Mouse (Mus musculus) embryonic facial prominence, embryonic 14.5 days (tissue): ENCODE results near the gene Prkab1. TPM values are rescaled to one million over a fixed set of nuclear protein-coding genes. Genes with fewer than 3 reads are reported as not detected.

Source experiments
- ATAC-seq: fragments of 200-750 bp; cut with Nextera tagmentation; 2 replicates; pipeline ENCODE4 v1.8.0; 2017; ENCODE audit warnings: low read depth, moderate number of reproducible peaks, moderate TSS enrichment
- DNase-seq: peaks from one replicate; pipeline ENCODE4 v3.0.0-alpha.2; 2015; ENCODE audit warnings: low spot score
- H3K27ac ChIP-seq: fragments of 300-500 bp; sonication (generic); replicated peaks from 2 replicates; pipeline ENCODE4 v1.5.1; 2014; ENCODE audit warnings: low read depth, mild to moderate bottlenecking, low read length, moderate library complexity
- H3K27me3 ChIP-seq: fragments of 300-500 bp; sonication (generic); replicated peaks from 2 replicates; pipeline ENCODE4 v1.6.1; 2014; ENCODE audit warnings: low read length; ENCODE audit not compliant: control insufficient read depth, insufficient read depth
- H3K36me3 ChIP-seq: fragments of 300-500 bp; sonication (generic); 2 replicates; pipeline ENCODE4 v1.6.1; 2014; ENCODE audit warnings: low read length, mixed read lengths; ENCODE audit not compliant: control insufficient read depth, insufficient read depth
- H3K4me1 ChIP-seq: fragments of 300-500 bp; sonication (generic); 2 replicates; pipeline ENCODE4 v1.6.1; 2014; ENCODE audit warnings: antibody characterized with exemption, low read length; ENCODE audit not compliant: control insufficient read depth, insufficient read depth
- H3K4me2 ChIP-seq: fragments of 300-500 bp; sonication (generic); 2 replicates; pipeline ENCODE4 v1.6.1; 2014; ENCODE audit warnings: low read depth, mild to moderate bottlenecking, low read length, moderate library complexity, mixed read lengths
- H3K4me3 ChIP-seq: fragments of 300-500 bp; sonication (generic); 2 replicates; pipeline ENCODE4 v1.5.1; 2014; ENCODE audit warnings: low read depth, mild to moderate bottlenecking, low read length
- H3K9ac ChIP-seq: fragments of 300-500 bp; sonication (generic); 2 replicates; pipeline ENCODE4 v1.6.1; 2014; ENCODE audit warnings: low read depth, mild to moderate bottlenecking, low read length, moderate library complexity, mixed read lengths
- H3K9me3 ChIP-seq: fragments of 300-500 bp; sonication (generic); 2 replicates; pipeline ENCODE4 v1.6.1; 2016; ENCODE audit warnings: low read length; ENCODE audit not compliant: control insufficient read depth
- WGBS: fragments of 180-500 bp; shearing (Covaris S2); extraction: QIAGEN DNeasy Blood & Tissue Kit; methylation state at CpG from one replicate; pipeline ENCODE4 v1.1.7; 2014; 5-methylcytosine and 5-hydroxymethylcytosine counted together
- polyA plus RNA-seq: library from polyadenylated mRNA; unstranded; fragments of >200 nt; fragmentation: Nextera tagmentation; extraction: Ambion mirVana; gene quantifications from 2 replicates; pipeline ENCODE4 v1.2.1, GENCODE M21; 2014

The Prkab1 gene
- 49.9 and 61.4 TPM in 2 replicates for polyA plus RNA-seq

DNA sequence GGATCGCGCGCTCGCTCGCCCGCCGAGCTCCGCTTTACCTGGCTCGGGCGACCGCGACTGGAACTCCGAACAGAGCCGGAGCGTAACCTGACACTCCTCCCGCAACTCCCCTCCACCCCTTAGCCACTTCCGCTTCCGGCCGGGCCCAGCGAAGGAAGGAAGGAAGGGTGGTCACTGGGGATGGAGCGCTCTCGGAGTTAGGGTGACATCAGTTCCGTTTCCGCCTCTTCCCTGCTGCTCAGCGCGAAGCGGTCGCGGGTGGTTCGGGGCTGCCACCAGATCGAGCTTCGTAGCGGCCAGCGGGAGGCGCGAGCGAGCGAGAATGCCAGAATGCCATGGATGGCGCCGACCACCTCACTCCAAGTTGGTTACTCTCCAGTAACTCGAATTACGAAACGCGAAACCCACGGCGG lies at the start of gene Prkab1:
TSS of gene Prkab1 (minus strand) at position 182 of the 413 bp plus-strand sequence.
- Histone ChIP-seq H3K36me3 (peaks cover 30% of the 10 kb centered on the region), H3K9ac (peak within 1 kb of the TSS; percentile 84), H3K4me1 (peaks cover 4% of the 10 kb centered on the region; the same call in 1 of the 2 replicates), H3K9me3 (no peaks in the 10 kb centered on the region), H3K27ac (peak within 1 kb of the TSS; percentile 86), H3K4me2 (peak within 1 kb of the TSS; percentile 93), H3K4me3 (peak within 1 kb of the TSS; percentile 89), H3K27me3 (no peaks in the 10 kb centered on the region)
- ATAC-seq (peak; percentile 99), DNase-seq (peak; percentile 98)
- 1% methylated on average over 40 of the region's 46 CpGs for WGBS

DNA sequence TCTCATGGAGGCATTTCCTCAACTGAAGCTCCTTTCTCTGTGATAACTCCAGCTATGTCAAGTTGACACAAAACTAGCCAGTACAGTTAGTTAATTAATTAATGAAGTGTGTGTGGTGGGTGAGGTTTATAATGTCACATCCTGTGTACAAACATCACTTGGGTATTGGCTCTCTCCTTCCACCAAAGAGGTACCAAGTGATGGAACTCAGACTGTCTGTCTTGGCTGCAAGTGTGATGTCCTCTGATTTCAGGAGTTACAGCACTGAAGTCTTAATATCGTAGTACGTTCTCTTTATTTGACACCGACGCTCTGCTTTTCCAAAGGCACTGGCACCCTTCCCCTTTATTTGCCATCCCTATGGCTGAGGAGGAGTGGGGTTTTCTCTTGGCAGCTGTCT lies 45.3 kb upstream of the Prkab1 start:
- Histone ChIP-seq H3K9ac (no peak overlapping the region), H3K4me1 (no peaks in the 10 kb centered on the region), H3K4me2 (no peak overlapping the region), H3K27ac (no peak overlapping the region), H3K4me3 (no peak overlapping the region), H3K27me3 (no peaks in the 10 kb centered on the region), H3K9me3 (no peaks in the 10 kb centered on the region), H3K36me3 (no peaks in the 10 kb centered on the region)
- WGBS = 93% methylated on average over 4 of the region's 4 CpGs
- no peak for ATAC-seq
- DNase-seq = no peak

DNA sequence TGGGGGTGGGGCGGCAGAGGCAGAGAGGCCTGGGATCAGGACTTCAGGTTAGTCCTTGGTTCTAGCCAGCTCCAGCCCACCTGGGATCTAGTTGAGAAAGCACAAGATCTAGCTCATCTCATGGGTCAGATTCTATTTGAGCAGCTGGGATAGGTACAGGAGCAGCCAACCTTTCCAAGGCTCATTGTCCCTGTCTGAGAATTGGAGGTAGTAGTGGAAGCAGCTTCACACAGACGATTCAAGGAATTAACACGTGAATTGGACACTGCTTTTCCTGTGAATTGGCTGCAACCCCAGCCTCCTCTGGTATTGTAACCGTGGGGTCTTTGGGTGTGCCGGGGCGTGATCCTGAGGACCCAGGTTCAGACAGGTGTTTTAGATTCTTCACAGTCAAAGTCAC lies 28.5 kb upstream of the Prkab1 start:
- Histone ChIP-seq H3K4me2 (no peak overlapping the region), H3K4me3 (no peak overlapping the region), H3K27me3 (no peaks in the 10 kb centered on the region), H3K4me1 (no peaks in the 10 kb centered on the region), H3K9me3 (no peaks in the 10 kb centered on the region), H3K36me3 (no peaks in the 10 kb centered on the region), H3K27ac (no peak overlapping the region), H3K9ac (no peak overlapping the region)
- DNase-seq (no peak), ATAC-seq (no peak)
- WGBS = 54% methylated on average over 6 of the region's 6 CpGs

DNA sequence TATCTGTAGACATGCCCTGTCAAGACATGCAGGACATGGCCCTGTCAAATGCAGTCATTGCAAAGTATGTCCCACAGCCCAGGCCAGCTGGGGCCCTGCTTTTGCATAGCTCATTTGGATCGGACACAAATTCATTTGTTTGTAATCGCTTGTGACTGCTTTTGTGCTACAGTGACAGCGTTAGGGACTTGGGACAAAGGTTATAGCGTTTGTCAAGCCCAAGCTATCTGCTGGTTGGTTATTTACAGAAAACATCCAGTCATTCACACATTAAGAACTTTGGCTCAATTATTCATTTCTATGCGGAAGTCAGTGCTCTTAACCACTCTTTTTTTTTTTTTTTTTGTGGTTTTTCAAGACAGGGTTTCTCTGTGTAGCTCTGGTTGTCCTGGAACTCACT lies 27.9 kb upstream of the Prkab1 start:
- Histone ChIP-seq H3K27ac (no peak overlapping the region), H3K4me3 (no peak overlapping the region), H3K4me1 (no peaks in the 10 kb centered on the region), H3K27me3 (no peaks in the 10 kb centered on the region), H3K9ac (no peak overlapping the region), H3K9me3 (no peaks in the 10 kb centered on the region), H3K4me2 (no peak overlapping the region), H3K36me3 (no peaks in the 10 kb centered on the region)
- DNase-seq = no peak
- WGBS = 81% methylated on average over 5 of the region's 5 CpGs
- no peak for ATAC-seq

GRCm38 (mm10) chr5:116049821-116050220 lies 25.5 kb upstream of the Prkab1 start:
- no peak for ATAC-seq
- Histone ChIP-seq H3K27ac (no peak overlapping the region), H3K9me3 (no peaks in the 10 kb centered on the region), H3K9ac (no peak overlapping the region), H3K36me3 (no peaks in the 10 kb centered on the region), H3K4me3 (no peak overlapping the region), H3K27me3 (no peaks in the 10 kb centered on the region), H3K4me2 (no peak overlapping the region), H3K4me1 (no peaks in the 10 kb centered on the region)
- 70% methylated on average over 4 of the region's 4 CpGs for WGBS
- no peak for DNase-seq

DNA sequence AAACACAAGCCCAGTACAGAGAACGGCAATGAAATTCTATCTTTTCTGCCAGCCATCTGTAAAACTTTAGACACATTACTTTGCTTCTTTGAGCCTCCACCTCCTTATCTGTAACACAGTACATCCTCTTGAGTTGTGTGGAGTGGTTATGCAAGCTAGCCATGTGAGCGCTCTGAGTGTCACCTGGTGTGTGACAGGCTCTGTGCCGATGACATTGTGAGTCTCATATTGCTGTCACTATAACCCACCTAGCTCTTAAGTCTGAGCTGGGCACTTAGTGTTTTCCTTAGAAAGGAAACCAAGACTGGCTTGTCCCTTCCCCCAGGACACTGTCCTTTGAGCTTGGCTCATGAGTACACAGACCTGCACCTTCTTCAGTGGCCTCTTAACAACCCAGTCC lies 24.0 kb upstream of the Prkab1 start:
- no peaks in the 10 kb centered on the region for H3K4me1 ChIP-seq
- WGBS = 92% methylated on average over 3 of the region's 3 CpGs
- DNase-seq = no peak
- H3K36me3 ChIP-seq = no peaks in the 10 kb centered on the region
- H3K27ac ChIP-seq = no peak overlapping the region
- H3K27me3 ChIP-seq = no peaks in the 10 kb centered on the region
- H3K4me3 ChIP-seq = no peak overlapping the region
- no peak overlapping the region for H3K4me2 ChIP-seq
- no peak for ATAC-seq
- no peak overlapping the region for H3K9ac ChIP-seq
- no peaks in the 10 kb centered on the region for H3K9me3 ChIP-seq

DNA sequence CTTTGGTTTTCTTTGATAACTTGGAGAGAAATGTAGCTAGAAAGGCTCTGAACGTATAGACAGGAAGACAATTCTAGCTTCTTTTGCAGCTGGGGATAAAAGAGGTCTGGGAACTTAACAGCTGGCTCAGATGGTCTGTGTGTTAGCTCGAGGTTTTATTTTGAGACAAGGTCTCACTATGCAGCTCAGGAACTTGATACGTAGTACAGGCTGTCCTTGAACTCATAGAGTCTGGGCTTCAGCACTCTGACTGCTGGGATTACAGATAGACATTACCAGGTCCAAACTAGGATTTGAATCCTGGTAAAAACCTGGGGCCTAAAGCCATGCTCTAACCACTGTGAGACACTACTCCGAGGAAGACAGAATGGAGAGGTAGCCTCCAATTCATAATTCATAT lies 21.9 kb upstream of the Prkab1 start:
- H3K9ac ChIP-seq = no peak overlapping the region
- DNase-seq = no peak
- H3K27ac ChIP-seq = no peak overlapping the region
- H3K4me1 ChIP-seq = no peaks in the 10 kb centered on the region
- H3K4me2 ChIP-seq = no peak overlapping the region
- no peaks in the 10 kb centered on the region for H3K36me3 ChIP-seq
- no peak for ATAC-seq
- H3K27me3 ChIP-seq = no peaks in the 10 kb centered on the region
- no peaks in the 10 kb centered on the region for H3K9me3 ChIP-seq
- WGBS = 65% methylated on average over 4 of the region's 4 CpGs
- H3K4me3 ChIP-seq = no peak overlapping the region

DNA sequence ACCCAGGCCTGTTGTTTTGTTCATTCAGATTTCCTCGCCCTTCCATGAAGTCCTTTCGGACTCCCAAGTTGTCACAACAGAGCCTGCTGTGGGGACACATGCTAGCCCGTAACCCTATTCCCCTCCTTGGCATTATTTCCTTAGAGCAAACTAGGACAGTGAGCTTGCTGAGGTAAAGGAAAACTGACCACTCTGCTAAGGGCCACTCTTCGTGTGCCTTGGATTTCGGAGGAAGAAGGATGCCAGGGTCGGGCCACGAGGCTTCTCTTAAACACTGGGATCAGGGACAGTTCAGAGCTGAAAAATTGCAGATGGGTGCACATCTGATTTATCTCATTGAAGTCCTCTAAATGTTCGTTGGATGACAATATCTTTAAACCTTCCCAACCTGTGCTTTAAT lies 21.3 kb upstream of the Prkab1 start:
- DNase-seq = no peak
- H3K27me3 ChIP-seq = no peaks in the 10 kb centered on the region
- no peak overlapping the region for H3K4me3 ChIP-seq
- no peak overlapping the region for H3K27ac ChIP-seq
- H3K4me1 ChIP-seq = no peaks in the 10 kb centered on the region
- no peak for ATAC-seq
- no peak overlapping the region for H3K4me2 ChIP-seq
- H3K9me3 ChIP-seq = no peaks in the 10 kb centered on the region
- 83% methylated on average over 8 of the region's 8 CpGs for WGBS
- no peak overlapping the region for H3K9ac ChIP-seq
- H3K36me3 ChIP-seq = no peaks in the 10 kb centered on the region

DNA sequence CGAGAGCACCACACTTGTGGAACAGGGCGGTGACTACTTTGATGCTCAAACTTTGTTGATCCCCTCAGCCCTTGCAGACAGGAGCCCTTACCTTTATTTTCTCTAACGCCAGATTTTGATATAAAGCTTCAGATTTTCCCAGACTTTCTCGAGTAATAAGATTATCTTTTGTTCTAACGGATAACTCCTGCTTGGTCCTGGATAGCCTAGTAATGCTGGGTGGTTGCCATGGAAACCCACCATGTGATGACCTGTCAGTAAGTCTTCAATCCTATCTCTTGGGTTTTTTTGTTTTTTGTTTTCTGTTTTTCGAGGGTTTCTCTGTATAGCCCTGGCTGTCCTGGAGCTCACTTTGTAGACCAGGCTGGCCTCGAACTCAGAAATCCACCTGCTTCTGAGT lies 17.9 kb upstream of the Prkab1 start:
- ATAC-seq (no peak), DNase-seq (no peak)
- Histone ChIP-seq H3K36me3 (no peaks in the 10 kb centered on the region), H3K9ac (no peak overlapping the region), H3K4me2 (no peak overlapping the region), H3K27ac (no peak overlapping the region), H3K4me3 (no peak overlapping the region), H3K27me3 (no peaks in the 10 kb centered on the region), H3K9me3 (no peaks in the 10 kb centered on the region), H3K4me1 (no peaks in the 10 kb centered on the region)
- 72% methylated on average over 7 of the region's 7 CpGs for WGBS
